Mouse (Mus musculus): ENCODE measurements around the gene Etv5. TPM values are rescaled to one million over a fixed set of nuclear protein-coding genes. Genes with fewer than 3 reads are reported as not detected.

The Etv5 gene
- polyA plus RNA-seq, 2 experiments = 2.6 to 2.7 TPM

GRCm38 (mm10) chr16:22379986-22380385, 59.5 kb downstream of the Etv5 start:
- DNase-seq (ENCODE audit: low read depth in 3 of 3, low spot score in 3 of 3) (no peak), ATAC-seq (ENCODE audit: insufficient read depth) (no peak)
- H3K27me3 ChIP-seq (ENCODE audit: control insufficient read depth, insufficient read depth, low read length) = no peaks in the 10 kb centered on the region
- no peak overlapping the region for H3K27ac ChIP-seq
- H3K36me3 ChIP-seq (replicated peaks; ENCODE audit: control insufficient read depth, insufficient read depth, low read depth) = no peaks in the 10 kb centered on the region
- no peaks in the 10 kb centered on the region for H3K4me1 ChIP-seq (replicated peaks; ENCODE audit: control insufficient read depth in 2 of 2, insufficient read depth in 2 of 2, low read length in 1 of 2)
- TF ChIP-seq CTCF (IDR thresholded peaks at IDR 0.05; ENCODE audit: low read depth) (no peak), EP300 (IDR thresholded peaks at IDR 0.05; ENCODE audit: low read depth) (no peak)
- no peak overlapping the region for H3K4me2 ChIP-seq (ENCODE audit: low read depth)
- WGBS (ENCODE audit: insufficient replicate concordance) = 53% methylated on average over 8 of the region's 8 CpGs
- H3K9me3 ChIP-seq (ENCODE audit: control insufficient read depth, low read length) = no peaks in the 10 kb centered on the region
- H3K4me3 ChIP-seq (ENCODE audit: insufficient read depth in 1 of 2, low read depth in 2 of 2, low read length in 2 of 2) = no peak overlapping the region
- H3K9ac ChIP-seq (replicated peaks) = no peak overlapping the region

DNA sequence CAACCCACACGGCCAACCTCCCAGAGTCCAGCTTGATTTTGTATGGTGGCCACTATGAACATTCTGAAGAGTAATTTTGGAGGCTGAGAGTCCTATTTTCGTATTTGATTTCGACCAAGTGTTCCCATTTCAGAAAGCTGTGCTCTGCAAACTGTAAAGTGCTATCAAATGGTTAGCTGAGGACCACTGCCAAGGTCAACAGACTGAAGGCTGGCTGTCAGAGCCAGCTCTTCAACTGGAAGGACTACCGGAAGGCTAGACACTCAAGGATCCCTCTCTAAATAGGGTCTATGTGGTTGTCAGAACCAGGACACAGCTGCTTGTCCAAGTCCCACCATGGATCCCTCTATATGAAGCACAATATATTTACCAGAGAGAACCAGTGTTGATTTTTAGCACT, 60.2 kb downstream of the Etv5 start:
- Histone ChIP-seq H3K4me1 (replicated peaks; ENCODE audit: control insufficient read depth in 2 of 2, insufficient read depth in 2 of 2, low read length in 1 of 2) (no peaks in the 10 kb centered on the region), H3K9ac (replicated peaks) (no peak overlapping the region), H3K4me3 (ENCODE audit: insufficient read depth in 1 of 2, low read depth in 2 of 2, low read length in 2 of 2) (no peak overlapping the region), H3K36me3 (replicated peaks; ENCODE audit: control insufficient read depth, insufficient read depth, low read depth) (no peaks in the 10 kb centered on the region), H3K27ac (no peak overlapping the region), H3K9me3 (ENCODE audit: control insufficient read depth, low read length) (no peaks in the 10 kb centered on the region), H3K4me2 (ENCODE audit: low read depth) (no peak overlapping the region), H3K27me3 (ENCODE audit: control insufficient read depth, insufficient read depth, low read length) (no peaks in the 10 kb centered on the region)
- WGBS (ENCODE audit: insufficient replicate concordance) = 66% methylated on average over 4 of the region's 4 CpGs
- no peak for ATAC-seq (ENCODE audit: insufficient read depth)
- no peak for DNase-seq (ENCODE audit: low read depth in 3 of 3, low spot score in 3 of 3)
- TF ChIP-seq EP300 (IDR thresholded peaks at IDR 0.05; ENCODE audit: low read depth) (no peak), CTCF (IDR thresholded peaks at IDR 0.05; ENCODE audit: low read depth) (no peak)

DNA sequence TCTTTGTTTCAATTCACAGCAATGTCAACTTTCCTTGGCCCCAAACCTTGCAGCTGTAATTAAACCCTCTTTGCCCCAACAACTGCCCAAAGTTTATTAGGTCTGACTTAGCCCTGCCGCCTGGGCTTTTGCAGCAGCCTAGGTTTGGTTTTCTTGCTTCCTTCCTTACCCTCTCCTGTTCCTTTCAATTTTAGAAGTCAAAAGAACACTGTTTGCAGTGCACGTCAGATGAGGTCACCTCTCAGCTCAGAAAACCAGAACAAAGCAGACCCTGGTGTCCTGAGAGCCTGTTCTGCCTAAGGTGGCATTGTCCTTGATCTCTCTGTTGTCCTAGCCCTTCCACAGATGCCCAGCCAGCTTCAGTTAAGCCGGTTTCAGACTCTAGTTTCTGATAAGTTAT, 61.8 kb downstream of the Etv5 start:
- H3K4me3 ChIP-seq (ENCODE audit: insufficient read depth in 1 of 2, low read depth in 2 of 2, low read length in 2 of 2) = no peak overlapping the region
- no peak overlapping the region for H3K4me2 ChIP-seq (ENCODE audit: low read depth)
- WGBS (ENCODE audit: insufficient replicate concordance) = 43% methylated on average over 3 of the region's 3 CpGs
- no peak overlapping the region for H3K9ac ChIP-seq (replicated peaks)
- H3K27me3 ChIP-seq (ENCODE audit: control insufficient read depth, insufficient read depth, low read length) = no peaks in the 10 kb centered on the region
- TF ChIP-seq EP300 (IDR thresholded peaks at IDR 0.05; ENCODE audit: low read depth) = no peak
- no peak for TF ChIP-seq CTCF (IDR thresholded peaks at IDR 0.05; ENCODE audit: low read depth)
- H3K4me1 ChIP-seq (replicated peaks; ENCODE audit: control insufficient read depth in 2 of 2, insufficient read depth in 2 of 2, low read length in 1 of 2) = no peaks in the 10 kb centered on the region
- no peaks in the 10 kb centered on the region for H3K36me3 ChIP-seq (replicated peaks; ENCODE audit: control insufficient read depth, insufficient read depth, low read depth)
- DNase-seq (ENCODE audit: low read depth in 3 of 3, low spot score in 3 of 3) (no peak), ATAC-seq (ENCODE audit: insufficient read depth) (no peak)
- H3K9me3 ChIP-seq (ENCODE audit: control insufficient read depth, low read length) = no peaks in the 10 kb centered on the region
- H3K27ac ChIP-seq = no peak overlapping the region

DNA sequence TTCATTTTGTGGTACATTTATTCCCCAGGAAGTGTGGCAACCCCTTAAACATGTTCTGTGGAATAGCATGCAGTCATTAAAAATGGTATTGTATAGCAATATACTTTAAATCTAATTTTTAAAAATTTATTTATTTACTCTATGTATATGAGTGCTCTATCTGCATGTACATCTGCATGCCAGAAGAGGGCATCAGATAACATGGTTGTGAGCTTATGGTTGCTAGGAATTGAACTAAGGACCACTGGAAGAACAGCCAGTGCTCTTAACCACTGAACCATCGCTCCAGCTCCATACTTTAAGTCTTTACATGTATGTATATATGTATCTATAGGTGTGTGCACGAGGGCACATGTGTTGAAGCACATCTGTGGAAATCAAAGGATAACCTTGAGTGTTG, 64.6 kb downstream of the Etv5 start:
- no peaks in the 10 kb centered on the region; a peak in 1 of 4 replicates for H3K4me1 ChIP-seq (replicated peaks; ENCODE audit: control insufficient read depth in 2 of 2, insufficient read depth in 2 of 2, low read length in 1 of 2)
- no peak overlapping the region for H3K4me3 ChIP-seq (ENCODE audit: insufficient read depth in 1 of 2, low read depth in 2 of 2, low read length in 2 of 2)
- H3K9me3 ChIP-seq (ENCODE audit: control insufficient read depth, low read length) = no peaks in the 10 kb centered on the region
- no peaks in the 10 kb centered on the region for H3K36me3 ChIP-seq (replicated peaks; ENCODE audit: control insufficient read depth, insufficient read depth, low read depth)
- TF ChIP-seq CTCF (IDR thresholded peaks at IDR 0.05; ENCODE audit: low read depth) (no peak), EP300 (IDR thresholded peaks at IDR 0.05; ENCODE audit: low read depth) (no peak)
- H3K9ac ChIP-seq (replicated peaks) = no peak overlapping the region
- DNase-seq (ENCODE audit: low read depth in 3 of 3, low spot score in 3 of 3) (no peak), ATAC-seq (ENCODE audit: insufficient read depth) (no peak)
- no peaks in the 10 kb centered on the region for H3K27me3 ChIP-seq (ENCODE audit: control insufficient read depth, insufficient read depth, low read length)
- WGBS (ENCODE audit: insufficient replicate concordance) = 58% methylated on average over 2 of the region's 2 CpGs
- no peak overlapping the region for H3K27ac ChIP-seq
- no peak overlapping the region for H3K4me2 ChIP-seq (ENCODE audit: low read depth)

GRCm38 (mm10) chr16:22372701-22373124, 66.8 kb downstream of the Etv5 start:
- WGBS (ENCODE audit: insufficient replicate concordance) = 37% methylated on average over 10 of the region's 10 CpGs
- no peaks in the 10 kb centered on the region for H3K36me3 ChIP-seq (replicated peaks; ENCODE audit: control insufficient read depth, insufficient read depth, low read depth)
- H3K9me3 ChIP-seq (ENCODE audit: control insufficient read depth, low read length) = no peaks in the 10 kb centered on the region
- H3K4me3 ChIP-seq (ENCODE audit: insufficient read depth in 1 of 2, low read depth in 2 of 2, low read length in 2 of 2) = no peak overlapping the region
- H3K27ac ChIP-seq = no peak overlapping the region
- H3K27me3 ChIP-seq (ENCODE audit: control insufficient read depth, insufficient read depth, low read length) = no peaks in the 10 kb centered on the region
- H3K4me1 ChIP-seq (replicated peaks; ENCODE audit: control insufficient read depth in 2 of 2, insufficient read depth in 2 of 2, low read length in 1 of 2) = no peaks in the 10 kb centered on the region; a peak in 1 of 4 replicates
- H3K9ac ChIP-seq (replicated peaks) = no peak overlapping the region
- H3K4me2 ChIP-seq (ENCODE audit: low read depth) = no peak overlapping the region
- ATAC-seq (ENCODE audit: insufficient read depth) = no peak
- DNase-seq (ENCODE audit: low read depth in 3 of 3, low spot score in 3 of 3) = no peak
- TF ChIP-seq CTCF (IDR thresholded peaks at IDR 0.05; ENCODE audit: low read depth) = no peak
- TF ChIP-seq EP300 (IDR thresholded peaks at IDR 0.05; ENCODE audit: low read depth) = no peak
